Mouse (Mus musculus) hindbrain, embryonic 15.5 days (tissue): ENCODE results near the gene Ccdc86. TPM values are rescaled to one million over a fixed set of nuclear protein-coding genes. Genes with fewer than 3 reads are reported as not detected.

Source experiments
- ATAC-seq: fragments of 200-750 bp; cut with Nextera tagmentation; 2 replicates; pipeline ENCODE4 v1.8.0; 2017; ENCODE audit warnings: low read depth, moderate number of reproducible peaks, moderate TSS enrichment; ENCODE audit not compliant: low FRiP score
- H3K27ac ChIP-seq: fragments of 300-500 bp; sonication (generic); replicated peaks from 2 replicates; pipeline ENCODE4 v1.5.1; 2015; ENCODE audit warnings: mild to moderate bottlenecking, inconsistent platforms
- H3K27me3 ChIP-seq: fragments of 300-500 bp; sonication (generic); 2 replicates; pipeline ENCODE4 v1.6.1; 2015; ENCODE audit warnings: control low read depth, inconsistent platforms
- H3K36me3 ChIP-seq: fragments of 300-500 bp; sonication (generic); 2 replicates; pipeline ENCODE4 v1.6.1; 2015; ENCODE audit warnings: control low read depth, inconsistent platforms
- H3K4me1 ChIP-seq: fragments of 300-500 bp; sonication (generic); replicated peaks from 2 replicates; pipeline ENCODE4 v1.6.1; 2015; ENCODE audit warnings: control low read depth, inconsistent platforms
- H3K4me2 ChIP-seq: fragments of 300-500 bp; sonication (generic); 2 replicates; pipeline ENCODE4 v1.6.1; 2015; ENCODE audit warnings: moderate library complexity, mild to moderate bottlenecking, inconsistent platforms
- H3K4me3 ChIP-seq: fragments of 300-500 bp; sonication (generic); 2 replicates; pipeline ENCODE4 v1.5.1; 2015; ENCODE audit warnings: mild to moderate bottlenecking, inconsistent platforms
- H3K9ac ChIP-seq: fragments of 300-500 bp; sonication (generic); 2 replicates; pipeline ENCODE4 v1.6.1; 2015; ENCODE audit warnings: inconsistent platforms
- H3K9me3 ChIP-seq: fragments of 300-500 bp; sonication (generic); 2 replicates; pipeline ENCODE4 v1.6.1; 2016; ENCODE audit warnings: control low read depth, inconsistent platforms
- WGBS: fragments of 180-500 bp; shearing (Covaris S2); methylation state at CpG from one replicate; pipeline ENCODE4 v1.1.7; 2015; 5-methylcytosine and 5-hydroxymethylcytosine counted together
- polyA plus RNA-seq: library from polyadenylated mRNA; unstranded; fragments of >200 nt; fragmentation: Nextera tagmentation; extraction: Ambion mirVana; gene quantifications from 2 replicates; pipeline ENCODE4 v1.2.1, GENCODE M21; 2015

Ccdc86 gene
- polyA plus RNA-seq = 14.6 and 14.9 TPM in 2 replicates

GRCm38 (mm10) chr19:10949112-10949511 lies at the start of gene Ccdc86:
Gene Ccdc86 (minus strand): TSS chr19:10949266.
- peak; percentile 98 for ATAC-seq
- no peaks in the 10 kb centered on the region for H3K9me3 ChIP-seq
- peak within 1 kb of the TSS; percentile 84 for H3K9ac ChIP-seq
- WGBS = under 1% methylated on average over 30 of the region's 30 CpGs
- peak within 1 kb of the TSS; percentile 73 for H3K27ac ChIP-seq
- H3K4me3 ChIP-seq = peak within 1 kb of the TSS; percentile 76
- H3K36me3 ChIP-seq = peaks cover 11% of the 10 kb centered on the region
- no peaks in the 10 kb centered on the region for H3K27me3 ChIP-seq
- H3K4me1 ChIP-seq = peaks cover 32% of the 10 kb centered on the region
- H3K4me2 ChIP-seq = peak within 1 kb of the TSS; percentile 100

DNA sequence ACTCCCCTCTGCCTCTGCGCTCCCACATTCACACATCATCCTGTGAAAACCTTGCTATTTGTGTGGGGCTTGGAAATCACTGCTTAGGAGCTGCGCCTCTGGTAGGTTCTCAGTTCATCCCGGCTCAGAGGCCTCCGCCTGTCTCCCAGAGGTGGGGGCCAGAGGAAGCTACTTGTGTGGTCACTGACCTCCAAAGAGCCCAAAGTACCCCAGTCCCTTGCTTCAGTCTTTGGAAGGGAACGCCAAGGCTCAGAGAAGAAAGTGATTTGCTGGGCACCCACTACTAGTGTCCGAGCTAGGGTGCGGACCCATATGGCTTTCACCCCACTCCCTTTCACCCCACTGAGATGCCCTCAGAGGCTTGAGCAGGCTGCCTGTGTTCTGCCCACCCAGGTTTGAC lies 44.1 kb upstream of the Ccdc86 start, which contains the start of gene Ms4a15:
Gene Ms4a15, minus strand, starts transcription at position 101 of the 400 bp plus-strand sequence.
- 90% methylated on average over 7 of the region's 7 CpGs for WGBS
- H3K27ac ChIP-seq = no peak within 1 kb of the TSS
- no peak within 1 kb of the TSS for H3K4me2 ChIP-seq
- H3K4me3 ChIP-seq = no peak within 1 kb of the TSS
- H3K4me1 ChIP-seq = no peaks in the 10 kb centered on the region
- no peak within 1 kb of the TSS for H3K9ac ChIP-seq
- no peaks in the 10 kb centered on the region for H3K9me3 ChIP-seq
- H3K36me3 ChIP-seq = no peaks in the 10 kb centered on the region
- no peak for ATAC-seq
- no peaks in the 10 kb centered on the region for H3K27me3 ChIP-seq

DNA sequence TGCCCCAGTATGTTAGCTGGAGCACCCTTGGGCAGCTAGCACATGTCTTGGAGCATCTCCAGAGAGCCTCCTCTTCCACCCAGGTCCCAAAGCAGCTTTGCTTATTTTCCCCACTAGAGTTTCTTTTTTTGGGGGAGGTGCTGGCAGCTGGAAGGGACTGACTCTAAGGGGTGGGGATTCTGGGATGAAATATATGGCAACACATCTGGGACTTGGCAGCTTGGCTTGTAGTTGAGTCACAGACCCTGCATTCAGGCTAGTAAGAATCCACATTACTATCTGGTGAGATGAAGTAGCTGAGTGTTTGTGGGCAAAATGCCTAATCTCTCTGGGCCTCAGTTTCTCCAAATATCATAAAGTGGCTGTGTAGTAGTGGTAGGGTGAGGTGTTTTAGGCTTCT lies 42.8 kb upstream of the Ccdc86 start:
- no peaks in the 10 kb centered on the region for H3K36me3 ChIP-seq
- no peaks in the 10 kb centered on the region for H3K27me3 ChIP-seq
- no peak for ATAC-seq
- no peaks in the 10 kb centered on the region for H3K9me3 ChIP-seq
- no peaks in the 10 kb centered on the region for H3K4me1 ChIP-seq
- no peak overlapping the region for H3K27ac ChIP-seq
- no peak overlapping the region for H3K4me2 ChIP-seq
- H3K4me3 ChIP-seq = no peak overlapping the region
- H3K9ac ChIP-seq = no peak overlapping the region

- Histone ChIP-seq H3K27me3 (no peaks in the 10 kb centered on the region), H3K27ac (no peak overlapping the region), H3K9me3 (no peaks in the 10 kb centered on the region), H3K4me2 (no peak overlapping the region), H3K4me1 (no peaks in the 10 kb centered on the region), H3K4me3 (no peak overlapping the region), H3K9ac (no peak overlapping the region), H3K36me3 (no peaks in the 10 kb centered on the region)
- 78% methylated on average over 1 of the region's 1 CpGs for WGBS
- no peak for ATAC-seq
These were observed 41.7 kb upstream of the Ccdc86 start for GRCm38 (mm10) chr19:10990751-10991150.

- Histone ChIP-seq H3K9ac (no peak overlapping the region), H3K36me3 (no peaks in the 10 kb centered on the region), H3K27me3 (no peaks in the 10 kb centered on the region), H3K9me3 (no peaks in the 10 kb centered on the region), H3K27ac (no peak overlapping the region), H3K4me1 (no peaks in the 10 kb centered on the region), H3K4me2 (no peak overlapping the region), H3K4me3 (no peak overlapping the region)
- ATAC-seq = no peak
- WGBS = 91% methylated on average over 1 of the region's 1 CpGs
These were observed 39.5 kb upstream of the Ccdc86 start for GRCm38 (mm10) chr19:10988563-10988962.

- Histone ChIP-seq H3K27me3 (no peaks in the 10 kb centered on the region), H3K9me3 (no peaks in the 10 kb centered on the region), H3K4me2 (no peak overlapping the region), H3K4me3 (no peak overlapping the region), H3K27ac (no peak overlapping the region), H3K9ac (no peak overlapping the region), H3K36me3 (no peaks in the 10 kb centered on the region), H3K4me1 (no peaks in the 10 kb centered on the region)
- no peak for ATAC-seq
- WGBS = 95% methylated on average over 4 of the region's 4 CpGs
These were observed 36.8 kb upstream of the Ccdc86 start for GRCm38 (mm10) chr19:10985889-10986288.

- 75% methylated on average over 13 of the region's 13 CpGs for WGBS
- H3K4me3 ChIP-seq = no peak overlapping the region
- no peak overlapping the region for H3K9ac ChIP-seq
- H3K36me3 ChIP-seq = no peaks in the 10 kb centered on the region
- no peak overlapping the region for H3K4me2 ChIP-seq
- H3K27me3 ChIP-seq = no peaks in the 10 kb centered on the region
- no peaks in the 10 kb centered on the region for H3K9me3 ChIP-seq
- H3K4me1 ChIP-seq = peaks cover 3% of the 10 kb centered on the region; the same call in 1 of the 2 replicates
- ATAC-seq = no peak
- no peak overlapping the region for H3K27ac ChIP-seq
These were observed 35.5 kb upstream of the Ccdc86 start for GRCm38 (mm10) chr19:10984551-10984950.

GRCm38 (mm10) chr19:10983146-10983545 lies 34.1 kb upstream of the Ccdc86 start:
- H3K4me2 ChIP-seq = no peak overlapping the region
- no peak for ATAC-seq

DNA sequence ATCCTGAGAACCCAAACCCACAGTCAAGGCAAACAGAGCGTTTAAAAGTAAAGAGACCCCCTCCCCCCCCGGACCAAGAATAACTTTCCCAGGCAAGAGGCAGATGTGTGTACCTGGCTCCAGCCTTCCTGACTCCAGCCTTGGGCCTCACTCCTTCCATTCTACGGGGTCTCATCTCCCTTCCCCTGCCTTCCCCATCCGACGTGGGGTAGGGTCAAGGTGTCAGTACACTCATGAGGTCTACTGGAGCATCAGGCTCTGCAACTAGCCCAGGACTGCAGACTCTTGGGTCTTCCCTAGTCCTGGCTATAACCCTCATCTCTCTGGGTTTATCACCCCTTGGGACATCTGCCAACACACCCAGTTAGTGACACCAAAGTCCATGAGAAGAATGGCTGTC lies 31.1 kb upstream of the Ccdc86 start:
- WGBS = 76% methylated on average over 5 of the region's 5 CpGs

More at GRCm38 (mm10) chr19:10983146-10983545, 34.1 kb upstream of the Ccdc86 start:
- Histone ChIP-seq H3K4me3 (no peak overlapping the region), H3K27ac (no peak overlapping the region), H3K36me3 (no peaks in the 10 kb centered on the region), H3K4me1 (peaks cover 6% of the 10 kb centered on the region; the same call in 1 of the 2 replicates), H3K9me3 (no peaks in the 10 kb centered on the region), H3K9ac (no peak overlapping the region), H3K27me3 (no peaks in the 10 kb centered on the region)
- 33% methylated on average over 14 of the region's 14 CpGs for WGBS

DNA sequence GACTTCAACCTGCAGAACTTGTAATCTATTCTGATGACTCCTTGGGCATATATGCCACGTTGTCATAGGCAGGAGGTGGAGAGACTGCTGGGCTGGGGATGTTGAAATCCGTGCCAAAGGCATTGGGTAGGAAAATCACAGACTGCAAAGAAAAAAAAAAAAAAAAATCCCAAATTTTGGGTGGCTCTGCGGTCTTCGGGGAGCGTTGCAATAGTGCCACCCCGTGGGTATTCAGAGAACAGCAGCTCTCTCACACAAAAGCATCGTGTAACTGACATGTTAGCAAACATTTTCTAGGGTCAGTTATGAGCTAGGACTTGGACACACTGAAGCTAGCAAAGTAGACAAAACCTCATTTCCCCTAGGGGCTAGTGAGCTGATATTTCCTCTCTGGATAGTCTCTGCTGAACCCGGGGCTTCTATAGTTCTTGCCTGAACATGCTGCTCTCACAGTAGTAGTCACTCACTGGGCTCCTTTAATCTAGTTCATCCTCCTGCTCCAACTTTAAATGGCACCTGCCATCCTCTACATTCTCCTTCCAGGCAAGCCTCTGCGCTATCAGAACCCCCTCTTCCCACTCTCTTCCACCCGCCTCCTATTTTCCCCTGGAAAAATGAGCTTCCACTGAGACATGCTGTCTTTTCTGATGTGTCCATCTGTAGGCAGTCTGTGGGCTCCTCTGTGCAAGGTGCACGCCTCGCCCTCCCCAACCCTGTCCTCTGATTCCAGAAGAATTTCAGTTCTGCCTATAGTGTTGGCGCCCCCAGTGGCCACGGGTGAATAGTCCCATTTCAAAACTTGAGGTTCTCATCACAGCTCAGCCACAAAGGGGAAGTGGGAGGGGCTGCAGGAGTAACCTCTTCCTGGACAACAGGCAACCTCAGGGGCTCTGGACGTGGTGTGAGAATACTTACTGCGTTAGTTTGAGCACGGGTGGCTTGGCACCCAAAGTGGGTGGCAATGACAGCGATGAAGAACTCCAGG lies 30.4 kb upstream of the Ccdc86 start:
- H3K4me2 ChIP-seq = peak overlapping the region; percentile 28
- 14% methylated on average over 18 of the region's 18 CpGs for WGBS
- peak; percentile 63; the same call in 1 of the 2 replicates for ATAC-seq
- peaks cover 6% of the 10 kb centered on the region; the same call in 1 of the 2 replicates for H3K4me1 ChIP-seq
- no peaks in the 10 kb centered on the region for H3K27me3 ChIP-seq
- no peak overlapping the region for H3K9ac ChIP-seq
- H3K4me3 ChIP-seq = no peak overlapping the region
- no peak overlapping the region for H3K27ac ChIP-seq
- no peaks in the 10 kb centered on the region for H3K36me3 ChIP-seq
- H3K9me3 ChIP-seq = no peaks in the 10 kb centered on the region

More for the DNA sequence above, 31.1 kb upstream of the Ccdc86 start:
- Histone ChIP-seq H3K36me3 (no peaks in the 10 kb centered on the region), H3K4me3 (no peak overlapping the region), H3K4me2 (no peak overlapping the region), H3K4me1 (peaks cover 6% of the 10 kb centered on the region; the same call in 1 of the 2 replicates), H3K9ac (no peak overlapping the region), H3K27ac (no peak overlapping the region), H3K27me3 (no peaks in the 10 kb centered on the region), H3K9me3 (no peaks in the 10 kb centered on the region)
- ATAC-seq = peak; percentile 4; the same call in 1 of the 2 replicates

- Histone ChIP-seq H3K4me2 (no peak overlapping the region), H3K9ac (no peak overlapping the region), H3K36me3 (no peaks in the 10 kb centered on the region), H3K4me1 (peaks cover 6% of the 10 kb centered on the region; the same call in 1 of the 2 replicates), H3K9me3 (peaks cover 4% of the 10 kb centered on the region; the same call in 1 of the 2 replicates), H3K4me3 (no peak overlapping the region), H3K27ac (no peak overlapping the region), H3K27me3 (no peaks in the 10 kb centered on the region)
- 50% methylated on average over 4 of the region's 4 CpGs for WGBS
- ATAC-seq = no peak
These were observed 27.3 kb upstream of the Ccdc86 start for GRCm38 (mm10) chr19:10976318-10976717.

DNA sequence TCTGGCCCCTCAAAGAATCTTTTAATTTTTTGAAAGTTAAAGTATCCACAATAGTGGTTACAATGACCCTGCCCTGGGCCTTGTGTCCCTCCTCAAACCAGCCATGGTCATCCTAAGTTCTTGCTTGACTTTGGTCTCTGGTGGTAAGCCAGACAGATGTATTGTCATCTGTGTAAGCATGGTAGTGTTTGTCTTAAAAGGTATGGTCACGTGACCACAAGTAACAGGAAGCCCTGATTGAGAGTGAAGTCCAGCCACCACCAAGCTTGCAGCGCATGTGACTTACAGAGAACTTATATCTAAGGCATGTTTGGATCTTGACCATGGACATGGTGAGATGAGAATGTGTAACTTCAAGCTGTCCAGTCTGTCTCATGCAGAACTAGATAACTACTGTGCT lies 26.1 kb upstream of the Ccdc86 start:
- H3K9ac ChIP-seq = no peak overlapping the region
- H3K4me3 ChIP-seq = no peak overlapping the region
- H3K27ac ChIP-seq = no peak overlapping the region
- peaks cover 4% of the 10 kb centered on the region; the same call in 1 of the 2 replicates for H3K9me3 ChIP-seq
- 89% methylated on average over 2 of the region's 2 CpGs for WGBS
- H3K4me1 ChIP-seq = peaks cover 6% of the 10 kb centered on the region; the same call in 1 of the 2 replicates
- ATAC-seq = no peak
- H3K27me3 ChIP-seq = no peaks in the 10 kb centered on the region
- H3K36me3 ChIP-seq = no peaks in the 10 kb centered on the region
- no peak overlapping the region for H3K4me2 ChIP-seq
